Mouse (Mus musculus): Measurements from ENCODE around the gene Syt8. TPM values are rescaled to one million over a fixed set of nuclear protein-coding genes. Genes with fewer than 3 reads are reported as not detected.

The Syt8 gene
- polyA plus RNA-seq (2015; fragmentation: Nextera tagmentation; extraction: Ambion mirVana), result not detected in 2 replicates

DNA sequence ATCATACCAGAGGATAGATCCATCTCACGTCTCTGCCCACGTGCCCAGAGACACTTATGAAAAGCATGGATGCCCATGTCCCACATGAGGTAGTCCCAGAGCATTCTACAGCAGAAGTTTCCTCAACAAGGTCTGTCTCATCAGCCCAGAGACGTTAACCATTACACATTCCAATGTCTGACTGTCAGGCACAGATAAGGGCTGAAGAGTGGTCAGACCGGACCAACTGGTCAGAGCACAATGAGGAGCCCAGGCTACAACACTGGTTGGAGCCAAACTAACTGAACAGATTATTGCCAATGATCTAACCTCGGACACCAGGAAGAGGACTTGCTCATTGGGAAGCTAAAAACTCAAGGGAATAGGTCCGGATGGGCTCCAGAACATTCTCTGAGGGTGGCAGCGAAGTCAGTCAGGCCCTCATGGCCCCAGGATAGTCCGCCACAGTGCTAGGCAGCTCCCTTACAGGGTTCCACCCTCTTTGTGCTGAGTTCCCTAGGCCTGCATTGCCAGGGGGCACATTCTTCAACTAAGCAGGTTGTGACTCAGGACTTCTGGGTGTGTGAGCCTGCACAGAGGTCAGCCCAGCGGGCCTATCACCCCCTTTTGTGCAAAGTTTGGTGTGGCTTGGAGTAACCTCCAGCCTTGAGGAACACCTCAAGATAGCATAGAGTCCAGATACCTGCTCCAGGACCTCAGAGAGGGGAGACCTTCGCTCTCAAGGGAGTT is at the start of gene Syt8:
Syt8 (plus strand) TSS at position 714 of the 729 bp plus-strand sequence.
- WGBS, result 86% methylated on average over 10 of the region's 10 CpGs
- no peaks in the 10 kb centered on the region for H3K27me3 ChIP-seq (replicated peaks; ENCODE audit: control insufficient read depth, insufficient read depth, low read length)

DNA sequence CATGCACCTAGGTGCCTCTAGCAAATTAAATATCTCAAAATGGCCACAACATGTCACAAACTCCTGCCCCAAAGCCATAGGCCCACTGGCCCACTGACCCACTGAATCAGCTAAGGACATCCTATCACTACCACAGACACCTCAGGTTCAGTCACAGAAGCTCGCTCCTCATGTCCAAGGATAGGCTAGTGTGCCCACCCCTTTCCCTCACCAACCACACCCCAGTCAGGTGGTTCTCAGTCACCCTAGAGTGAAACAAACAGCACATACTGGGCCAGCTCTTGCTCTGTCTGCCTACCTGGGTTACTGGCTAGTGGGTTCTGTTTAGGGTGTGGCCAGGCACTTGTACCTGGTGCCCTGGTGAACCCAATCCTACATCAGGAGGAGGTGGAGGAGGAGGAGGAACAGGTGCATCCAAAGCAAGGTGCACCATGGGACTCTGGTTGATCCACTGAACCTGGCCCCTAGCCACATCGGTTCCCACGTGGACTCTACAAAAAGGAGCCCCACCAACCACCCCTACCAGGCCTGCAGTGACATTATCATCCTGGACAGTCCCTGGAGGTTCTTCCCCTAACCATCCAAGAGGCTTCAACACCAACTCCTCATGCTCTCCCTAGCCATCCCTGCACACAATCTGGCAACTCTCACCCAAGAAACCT is 48.8 kb upstream of the Syt8 start:
- Histone ChIP-seq H3K9ac (ENCODE audit: low read depth, low read length) (no peak overlapping the region), H3K4me3 (ENCODE audit: low read length) (no peak overlapping the region; the same call in 1 of the 2 replicates), H3K4me1 (ENCODE audit: control insufficient read depth, insufficient read depth, low read depth, low read length) (peaks cover 15% of the 10 kb centered on the region), H3K27me3 (replicated peaks; ENCODE audit: control insufficient read depth, insufficient read depth, low read length) (no peaks in the 10 kb centered on the region), H3K4me2 (ENCODE audit: low read length) (peak overlapping the region; percentile 84), H3K9me3 (ENCODE audit: control insufficient read depth, low read length) (no peaks in the 10 kb centered on the region), H3K36me3 (ENCODE audit: control insufficient read depth, insufficient read depth, low read length) (peaks cover 35% of the 10 kb centered on the region), H3K27ac (ENCODE audit: low read depth, low read length) (no peak overlapping the region)
- 85% methylated on average over 3 of the region's 3 CpGs for WGBS
- no peak for ATAC-seq

More for the DNA sequence above, at the start of gene Syt8:
- peaks cover 7% of the 10 kb centered on the region for H3K4me1 ChIP-seq (ENCODE audit: control insufficient read depth, insufficient read depth, low read depth, low read length)
- H3K4me2 ChIP-seq (ENCODE audit: low read length), result no peak within 1 kb of the TSS
- H3K9me3 ChIP-seq (ENCODE audit: control insufficient read depth, low read length), result no peaks in the 10 kb centered on the region
- no peaks in the 10 kb centered on the region for H3K36me3 ChIP-seq (ENCODE audit: control insufficient read depth, insufficient read depth, low read length)
- no peak within 1 kb of the TSS for H3K27ac ChIP-seq (ENCODE audit: low read depth, low read length)
- no peak within 1 kb of the TSS for H3K4me3 ChIP-seq (ENCODE audit: low read length)
- ATAC-seq, result no peak
- no peak within 1 kb of the TSS for H3K9ac ChIP-seq (ENCODE audit: low read depth, low read length)

DNA sequence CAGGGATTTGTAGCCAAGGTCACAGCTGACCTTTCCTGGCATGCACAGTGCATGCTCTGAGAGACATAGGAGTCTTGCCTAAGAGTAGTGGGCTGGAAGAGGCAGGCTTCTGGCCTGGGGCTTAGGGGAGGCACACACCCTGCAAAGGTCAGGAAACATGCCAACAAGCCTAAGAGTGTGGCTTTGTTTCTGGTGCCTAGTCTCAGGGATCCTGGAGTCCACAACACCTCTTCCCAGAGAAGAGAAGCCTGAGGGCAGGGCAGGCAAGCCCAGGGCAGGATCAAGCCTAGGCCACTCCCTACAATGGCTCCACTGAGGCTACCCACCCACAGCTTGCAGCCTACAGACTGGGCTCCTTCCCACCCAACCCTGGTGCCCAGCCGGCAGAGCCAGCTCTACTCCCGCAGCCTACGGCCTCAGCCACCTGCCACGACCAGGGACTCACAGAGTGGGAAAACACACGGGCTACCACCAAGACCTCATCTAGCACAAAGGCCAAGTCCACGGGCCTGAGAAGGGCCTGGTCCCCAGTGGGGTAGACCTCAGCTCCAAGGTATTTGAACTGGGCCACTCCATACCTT is 47.9 kb upstream of the Syt8 start:
- H3K27me3 ChIP-seq (replicated peaks; ENCODE audit: control insufficient read depth, insufficient read depth, low read length), result no peaks in the 10 kb centered on the region
- H3K9me3 ChIP-seq (ENCODE audit: control insufficient read depth, low read length), result no peaks in the 10 kb centered on the region
- no peak overlapping the region for H3K27ac ChIP-seq (ENCODE audit: low read depth, low read length)
- peak overlapping the region; percentile 84 for H3K4me2 ChIP-seq (ENCODE audit: low read length)
- H3K36me3 ChIP-seq (ENCODE audit: control insufficient read depth, insufficient read depth, low read length), result peaks cover 27% of the 10 kb centered on the region
- H3K4me3 ChIP-seq (ENCODE audit: low read length), result peak overlapping the region; percentile 84
- H3K4me1 ChIP-seq (ENCODE audit: control insufficient read depth, insufficient read depth, low read depth, low read length), result peaks cover 15% of the 10 kb centered on the region
- ATAC-seq, result no peak
- H3K9ac ChIP-seq (ENCODE audit: low read depth, low read length), result peak overlapping the region; percentile 86
- WGBS, result 68% methylated on average over 6 of the region's 6 CpGs

DNA sequence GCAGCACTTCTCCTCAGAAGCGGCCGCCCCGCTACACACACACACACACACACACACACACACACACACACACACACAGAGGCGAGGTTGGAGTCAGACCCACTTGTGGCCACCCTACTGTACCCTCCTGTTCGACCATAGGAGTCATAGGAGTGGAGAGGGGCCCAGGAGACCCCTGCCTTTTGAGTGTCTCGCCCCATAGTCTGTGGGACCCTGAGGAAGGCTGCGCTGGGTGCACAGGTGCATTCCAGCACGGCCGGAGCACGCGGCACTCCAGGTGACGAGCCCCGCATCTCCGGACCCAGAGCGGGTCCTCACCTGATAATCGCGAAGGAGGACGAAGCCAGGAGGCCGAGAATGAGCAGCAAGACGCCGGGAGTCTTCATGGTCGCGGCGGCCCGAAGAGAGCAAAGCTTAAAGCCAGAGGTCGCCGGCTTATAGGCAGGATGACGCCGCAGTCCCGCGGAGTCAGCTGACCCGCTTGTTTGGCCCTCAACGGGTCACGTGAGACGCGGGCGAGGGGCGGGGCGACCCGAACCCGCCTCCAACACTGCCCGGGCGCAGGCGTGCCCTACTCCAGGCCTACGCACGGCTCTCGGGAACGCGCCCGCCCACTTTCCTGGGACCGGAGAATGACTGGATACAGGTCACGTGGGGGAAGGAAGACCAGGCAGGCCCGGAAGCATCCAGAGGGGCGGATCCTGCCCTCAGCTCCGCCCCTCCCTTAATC is 47.1 kb upstream of the Syt8 start, which contains the start of gene Ctsd:
Ctsd (minus strand) TSS at position 620 of the 730 bp plus-strand sequence.
- Histone ChIP-seq H3K27ac (ENCODE audit: low read depth, low read length) (peak within 1 kb of the TSS; percentile 77), H3K4me1 (ENCODE audit: control insufficient read depth, insufficient read depth, low read depth, low read length) (peaks cover 15% of the 10 kb centered on the region), H3K4me3 (ENCODE audit: low read length) (peak within 1 kb of the TSS; percentile 84), H3K9me3 (ENCODE audit: control insufficient read depth, low read length) (no peaks in the 10 kb centered on the region), H3K36me3 (ENCODE audit: control insufficient read depth, insufficient read depth, low read length) (peaks cover 20% of the 10 kb centered on the region), H3K4me2 (ENCODE audit: low read length) (peak within 1 kb of the TSS; percentile 84), H3K27me3 (replicated peaks; ENCODE audit: control insufficient read depth, insufficient read depth, low read length) (no peaks in the 10 kb centered on the region), H3K9ac (ENCODE audit: low read depth, low read length) (peak within 1 kb of the TSS; percentile 86)
- under 1% methylated on average over 51 of the region's 55 CpGs for WGBS
- peak; percentile 98 for ATAC-seq

DNA sequence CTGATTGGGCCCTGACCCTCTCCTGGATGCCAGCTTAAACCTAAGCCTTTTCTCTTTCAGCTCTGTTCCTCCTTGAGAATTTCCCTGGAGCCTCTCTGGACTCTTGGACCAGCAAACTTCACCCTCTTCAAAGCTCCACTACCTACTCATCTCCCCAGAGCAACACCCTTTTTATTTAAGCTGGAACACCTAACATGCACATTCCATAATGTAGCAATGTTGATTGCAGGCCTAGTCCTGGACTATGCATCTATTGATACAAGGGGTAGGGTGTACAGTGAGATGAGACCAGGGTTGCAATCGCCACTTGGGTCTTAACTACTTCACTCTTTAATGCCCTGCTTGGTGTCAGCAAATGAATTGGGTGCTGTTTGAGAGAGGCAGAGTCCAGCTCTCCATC is 46.5 kb upstream of the Syt8 start:
- H3K27ac ChIP-seq (ENCODE audit: low read depth, low read length), result peak overlapping the region; percentile 77
- no peaks in the 10 kb centered on the region for H3K9me3 ChIP-seq (ENCODE audit: control insufficient read depth, low read length)
- peak overlapping the region; percentile 84 for H3K4me3 ChIP-seq (ENCODE audit: low read length)
- peaks cover 15% of the 10 kb centered on the region for H3K4me1 ChIP-seq (ENCODE audit: control insufficient read depth, insufficient read depth, low read depth, low read length)
- peak; percentile 41 for ATAC-seq
- peak overlapping the region; percentile 49 for H3K9ac ChIP-seq (ENCODE audit: low read depth, low read length)
- peaks cover 16% of the 10 kb centered on the region for H3K36me3 ChIP-seq (ENCODE audit: control insufficient read depth, insufficient read depth, low read length)
- 89% methylated on average over 1 of the region's 1 CpGs for WGBS
- no peaks in the 10 kb centered on the region for H3K27me3 ChIP-seq (replicated peaks; ENCODE audit: control insufficient read depth, insufficient read depth, low read length)
- peak overlapping the region; percentile 84 for H3K4me2 ChIP-seq (ENCODE audit: low read length)

DNA sequence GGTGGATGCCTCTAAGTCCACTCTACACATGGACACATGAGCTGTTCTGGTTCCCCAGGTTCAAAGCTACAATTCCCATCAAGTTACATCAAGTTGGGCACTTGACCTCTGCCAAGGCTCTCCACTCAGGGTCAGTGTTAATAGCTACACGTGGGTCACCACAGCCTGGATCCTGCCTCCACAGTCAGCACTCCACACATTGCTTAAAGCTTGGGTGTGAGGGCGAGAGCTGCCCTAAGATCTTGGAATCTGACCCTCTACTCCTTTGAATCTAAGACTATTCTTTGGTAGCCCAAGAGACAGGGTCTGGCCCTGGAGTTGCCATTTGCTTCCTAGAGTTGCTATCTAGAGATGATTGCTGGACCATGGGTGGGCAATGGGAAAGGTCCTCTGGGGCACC is 45.9 kb upstream of the Syt8 start:
- H3K4me3 ChIP-seq (ENCODE audit: low read length), result no peak overlapping the region
- H3K27me3 ChIP-seq (replicated peaks; ENCODE audit: control insufficient read depth, insufficient read depth, low read length), result no peaks in the 10 kb centered on the region
- H3K9ac ChIP-seq (ENCODE audit: low read depth, low read length), result no peak overlapping the region
- ATAC-seq, result no peak
- H3K4me1 ChIP-seq (ENCODE audit: control insufficient read depth, insufficient read depth, low read depth, low read length), result peaks cover 15% of the 10 kb centered on the region
- peaks cover 11% of the 10 kb centered on the region for H3K36me3 ChIP-seq (ENCODE audit: control insufficient read depth, insufficient read depth, low read length)
- no peak overlapping the region for H3K27ac ChIP-seq (ENCODE audit: low read depth, low read length)
- no peaks in the 10 kb centered on the region for H3K9me3 ChIP-seq (ENCODE audit: control insufficient read depth, low read length)
- 95% methylated on average over 2 of the region's 2 CpGs for WGBS
- no peak overlapping the region for H3K4me2 ChIP-seq (ENCODE audit: low read length)

DNA sequence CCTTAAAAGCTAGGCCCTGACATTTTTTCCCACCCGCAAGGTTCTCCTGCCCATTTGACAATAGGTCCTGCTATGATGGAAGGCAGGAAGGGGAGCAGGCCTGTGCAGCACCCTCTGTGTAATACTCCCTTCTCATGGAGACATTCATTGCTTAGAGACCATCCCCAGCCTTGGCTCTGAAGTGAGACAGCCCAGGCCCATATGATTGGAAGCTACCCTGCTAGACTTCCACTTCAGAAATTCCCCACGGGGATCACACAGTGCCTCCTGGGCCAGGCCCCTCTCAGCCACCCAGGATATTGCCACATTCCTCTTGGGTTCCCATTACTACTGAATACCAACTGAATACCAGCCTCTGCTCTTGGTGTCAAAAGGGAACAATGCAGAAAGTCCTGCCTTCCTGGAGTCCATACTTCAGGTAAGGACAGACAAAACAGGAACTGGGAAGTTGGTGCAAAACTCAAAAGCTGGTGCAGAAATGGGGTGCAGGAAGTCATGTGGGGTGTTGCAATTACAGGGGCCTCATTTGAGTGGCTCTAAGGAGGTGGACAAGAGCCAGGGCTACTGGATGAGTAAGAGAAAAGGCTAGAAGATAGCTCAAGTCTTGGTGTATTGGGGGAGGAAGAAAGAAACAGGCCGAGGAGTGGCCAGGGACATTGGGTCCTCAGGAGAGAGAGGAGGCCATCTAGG is 44.5 kb upstream of the Syt8 start:
- no peaks in the 10 kb centered on the region for H3K36me3 ChIP-seq (ENCODE audit: control insufficient read depth, insufficient read depth, low read length)
- H3K27me3 ChIP-seq (replicated peaks; ENCODE audit: control insufficient read depth, insufficient read depth, low read length), result no peaks in the 10 kb centered on the region
- no peak overlapping the region for H3K27ac ChIP-seq (ENCODE audit: low read depth, low read length)
- no peak overlapping the region for H3K4me2 ChIP-seq (ENCODE audit: low read length)
- peaks cover 15% of the 10 kb centered on the region for H3K4me1 ChIP-seq (ENCODE audit: control insufficient read depth, insufficient read depth, low read depth, low read length)
- no peak overlapping the region for H3K4me3 ChIP-seq (ENCODE audit: low read length)
- 94% methylated on average over 3 of the region's 3 CpGs for WGBS
- no peaks in the 10 kb centered on the region for H3K9me3 ChIP-seq (ENCODE audit: control insufficient read depth, low read length)
- ATAC-seq, result no peak
- H3K9ac ChIP-seq (ENCODE audit: low read depth, low read length), result no peak overlapping the region

DNA sequence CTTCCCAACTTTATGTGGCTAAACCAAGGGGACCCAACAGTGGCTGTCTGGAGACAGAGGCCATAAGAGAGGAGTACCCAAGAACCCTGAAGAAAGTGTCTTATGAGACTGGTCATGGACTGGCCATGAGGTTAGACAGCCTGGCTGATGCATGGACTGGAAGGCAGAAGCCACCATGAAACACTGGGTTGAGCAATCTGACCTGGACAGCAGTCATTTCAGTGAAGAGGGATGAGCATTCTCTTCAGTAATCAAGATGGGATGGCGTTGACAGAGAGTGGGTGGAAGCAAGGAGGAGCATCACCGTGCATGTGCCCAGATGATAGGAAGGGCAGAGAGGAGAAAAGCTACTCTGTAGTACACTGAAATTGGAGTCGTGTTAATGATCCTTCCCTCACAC is 43.5 kb upstream of the Syt8 start:
- no peaks in the 10 kb centered on the region for H3K36me3 ChIP-seq (ENCODE audit: control insufficient read depth, insufficient read depth, low read length)
- peaks cover 10% of the 10 kb centered on the region for H3K4me1 ChIP-seq (ENCODE audit: control insufficient read depth, insufficient read depth, low read depth, low read length)
- H3K4me3 ChIP-seq (ENCODE audit: low read length), result no peak overlapping the region
- 86% methylated on average over 3 of the region's 3 CpGs for WGBS
- no peak for ATAC-seq
- H3K27ac ChIP-seq (ENCODE audit: low read depth, low read length), result no peak overlapping the region
- no peak overlapping the region for H3K9ac ChIP-seq (ENCODE audit: low read depth, low read length)
- H3K9me3 ChIP-seq (ENCODE audit: control insufficient read depth, low read length), result no peaks in the 10 kb centered on the region
- H3K27me3 ChIP-seq (replicated peaks; ENCODE audit: control insufficient read depth, insufficient read depth, low read length), result no peaks in the 10 kb centered on the region
- no peak overlapping the region for H3K4me2 ChIP-seq (ENCODE audit: low read length)

Data from hindbrain, embryonic 16.5 days (tissue).